In the genomic region with DNA sequence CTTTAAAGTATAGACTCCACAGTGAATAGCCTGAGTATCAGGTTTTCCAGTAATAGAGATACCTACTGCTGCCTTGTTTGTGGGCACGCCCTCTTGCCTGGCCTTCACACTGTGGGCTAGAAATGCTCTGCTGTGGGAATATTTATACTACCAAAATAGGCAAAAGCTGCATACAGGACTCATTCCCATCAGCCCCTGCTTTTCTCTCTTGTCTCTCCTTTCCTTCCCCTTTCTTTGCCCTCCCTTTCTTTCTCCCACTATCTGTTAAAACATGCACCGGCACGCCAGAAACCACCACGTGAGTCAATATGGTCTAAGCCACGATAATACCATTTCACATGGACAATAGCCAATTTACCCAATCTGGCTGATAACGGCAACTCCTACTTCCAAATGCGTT, we compare ENCODE assay signal across 16 mouse cellular contexts.
"Had no signal": no experiment of that assay in that cellular context is flagged by ENCODE, and none has a peak within 500 bp of the region (broad histone marks: within the 10 kb centered on the region; RNA-seq: fewer than 3 reads in every experiment).

No protein-coding gene starts in this region.

- ATAC-seq: intestine, postnatal 0 days; liver, postnatal 0 days had no signal

- H3K27ac ChIP-seq: kidney, postnatal 0 days; limb, embryonic 12.5 days; liver, embryonic 13.5 days; lung, embryonic 15.5 days; macrophage had no signal

- H3K27me3 ChIP-seq: limb, embryonic 12.5 days; liver, embryonic 13.5 days; lung, embryonic 15.5 days; megakaryocyte, embryonic 14.5 days had no signal

- H3K4me3 ChIP-seq: limb, embryonic 12.5 days; liver, embryonic 13.5 days; lung, embryonic 15.5 days; megakaryocyte, embryonic 14.5 days had no signal

- DNase-seq: kidney, adult 8-10 months; kidney, postnatal 36 days; layer of hippocampus, adult 9-11 months; layer of hippocampus, postnatal 36 days; liver; liver, embryonic 13.5 days; liver, postnatal 0 days; lung, postnatal 14 days; right cerebral cortex, postnatal 14 days; thymus, postnatal 36 days had no signal

- H3K4me1 ChIP-seq: megakaryocyte, embryonic 14.5 days had no signal

- H3K9ac ChIP-seq: limb, embryonic 12.5 days; liver, embryonic 13.5 days; liver, postnatal 0 days; lung, embryonic 15.5 days had no signal

- H3K36me3 ChIP-seq: limb, embryonic 12.5 days; liver, embryonic 13.5 days; lung, embryonic 15.5 days had no signal

- H3K9me3 ChIP-seq: limb, embryonic 12.5 days; liver, embryonic 13.5 days; lung, embryonic 15.5 days had no signal

- H3K4me2 ChIP-seq: limb, embryonic 12.5 days; liver, embryonic 13.5 days; lung, embryonic 15.5 days had no signal
